Mouse (Mus musculus) midbrain, embryonic 12.5 days (tissue): ENCODE measurements around the gene Olfr448. TPM values are rescaled to one million over a fixed set of nuclear protein-coding genes. Genes with fewer than 3 reads are reported as not detected.

Source experiments
- ATAC-seq: fragments of 200-750 bp; cut with Nextera tagmentation; 2 replicates; pipeline ENCODE4 v1.8.0; 2017; ENCODE audit warnings: low read depth, moderate TSS enrichment, moderate library complexity; ENCODE audit not compliant: low FRiP score
- H3K27ac ChIP-seq: fragments of 300-500 bp; sonication (generic); replicated peaks from 2 replicates; pipeline ENCODE4 v1.5.1; 2016; ENCODE audit warnings: mild to moderate bottlenecking
- H3K27me3 ChIP-seq: fragments of 300-500 bp; sonication (generic); 2 replicates; pipeline ENCODE4 v1.6.1; 2016; ENCODE audit warnings: mild to moderate bottlenecking
- H3K36me3 ChIP-seq: fragments of 300-500 bp; sonication (generic); 2 replicates; pipeline ENCODE4 v1.6.1; 2016
- H3K4me1 ChIP-seq: fragments of 300-500 bp; sonication (generic); 2 replicates; pipeline ENCODE4 v1.6.1; 2016
- H3K4me2 ChIP-seq: fragments of 300-500 bp; sonication (generic); replicated peaks from 2 replicates; pipeline ENCODE4 v1.6.1; 2016; ENCODE audit warnings: mild to moderate bottlenecking, moderate library complexity
- H3K4me3 ChIP-seq: fragments of 300-500 bp; sonication (generic); 2 replicates; pipeline ENCODE4 v1.5.1; 2016; ENCODE audit warnings: mild to moderate bottlenecking
- H3K9ac ChIP-seq: fragments of 300-500 bp; sonication (generic); replicated peaks from 2 replicates; pipeline ENCODE4 v1.6.1; 2016; ENCODE audit warnings: mild to moderate bottlenecking, moderate library complexity
- H3K9me3 ChIP-seq: fragments of 300-500 bp; sonication (generic); 2 replicates; pipeline ENCODE4 v1.6.1; 2016; ENCODE audit warnings: mild to moderate bottlenecking
- WGBS: fragments of 180-500 bp; shearing (Covaris S2); methylation state at CpG from one replicate; pipeline ENCODE4 v1.1.7; 2016; 5-methylcytosine and 5-hydroxymethylcytosine counted together
- polyA plus RNA-seq: library from polyadenylated mRNA; unstranded; fragments of >200 nt; fragmentation: Nextera tagmentation; extraction: Ambion mirVana; gene quantifications from 2 replicates; pipeline ENCODE4 v1.2.1, GENCODE M21; 2016

Gene Olfr448
- not detected in 2 replicates for polyA plus RNA-seq

DNA sequence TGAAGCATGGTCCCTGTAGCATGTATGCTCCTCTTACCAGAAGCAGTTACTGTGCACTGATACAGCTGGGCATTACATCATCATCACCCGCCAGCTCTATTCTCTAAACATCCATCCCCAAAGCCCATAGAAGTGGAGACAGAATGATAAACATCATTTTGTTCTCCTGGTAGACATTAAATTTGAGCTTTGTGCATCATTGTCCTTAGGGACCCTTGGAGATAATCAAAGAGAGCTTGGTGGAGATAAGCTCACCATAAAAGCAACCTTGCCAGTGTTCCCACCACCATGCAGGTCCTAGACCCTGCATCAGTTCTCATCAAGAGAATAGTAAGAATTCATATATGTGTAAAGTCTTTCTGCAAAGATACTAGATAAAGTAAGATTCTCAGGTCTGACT, at the start of gene Olfr448:
Gene Olfr448, plus strand, starts transcription at position 301 of the 400 bp plus-strand sequence.
- H3K4me3 ChIP-seq: no peak within 1 kb of the TSS
- H3K27ac ChIP-seq: no peak within 1 kb of the TSS
- H3K36me3 ChIP-seq: no peaks in the 10 kb centered on the region
- no peak within 1 kb of the TSS for H3K9ac ChIP-seq
- 93% methylated on average over 1 of the region's 1 CpGs for WGBS
- H3K9me3 ChIP-seq: no peaks in the 10 kb centered on the region
- no peaks in the 10 kb centered on the region for H3K27me3 ChIP-seq
- no peak within 1 kb of the TSS for H3K4me2 ChIP-seq
- ATAC-seq: no peak
- no peaks in the 10 kb centered on the region for H3K4me1 ChIP-seq

DNA sequence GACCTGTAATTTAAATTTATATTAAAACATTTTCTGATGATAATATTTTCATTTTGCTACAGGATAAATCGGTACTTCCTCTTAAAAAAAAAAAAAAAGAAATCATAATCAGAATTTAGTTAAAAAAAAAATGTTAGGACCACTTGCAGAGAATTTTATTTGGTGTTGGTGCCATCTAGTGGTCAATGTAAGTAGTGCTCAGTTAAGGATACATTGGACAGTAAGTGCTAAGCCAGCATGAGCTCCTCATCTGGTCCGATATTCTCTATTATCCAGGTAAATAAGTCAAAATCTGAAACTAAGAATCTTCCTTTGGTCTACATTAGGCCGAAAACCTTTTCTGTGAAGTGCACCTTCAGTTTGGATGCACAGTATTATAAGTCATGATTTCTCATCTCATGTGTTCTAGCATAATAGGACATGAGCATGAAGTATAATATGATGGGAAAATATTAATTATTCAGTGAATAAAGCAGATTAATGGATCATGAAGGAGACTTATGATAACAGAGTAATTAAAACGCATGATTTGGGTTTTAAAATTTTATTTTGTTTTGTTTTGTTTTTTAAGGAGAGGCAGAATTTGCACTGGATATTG, 29.9 kb upstream of the Olfr448 start:
- H3K4me3 ChIP-seq: no peak overlapping the region
- no peak overlapping the region for H3K4me2 ChIP-seq
- H3K4me1 ChIP-seq: no peaks in the 10 kb centered on the region
- peak; percentile 77; the same call in 1 of the 2 replicates for ATAC-seq
- H3K27ac ChIP-seq: no peak overlapping the region
- no peaks in the 10 kb centered on the region for H3K36me3 ChIP-seq
- no peaks in the 10 kb centered on the region for H3K9me3 ChIP-seq
- no peak overlapping the region for H3K9ac ChIP-seq
- WGBS: 17% methylated on average over 4 of the region's 4 CpGs
- no peaks in the 10 kb centered on the region for H3K27me3 ChIP-seq

DNA sequence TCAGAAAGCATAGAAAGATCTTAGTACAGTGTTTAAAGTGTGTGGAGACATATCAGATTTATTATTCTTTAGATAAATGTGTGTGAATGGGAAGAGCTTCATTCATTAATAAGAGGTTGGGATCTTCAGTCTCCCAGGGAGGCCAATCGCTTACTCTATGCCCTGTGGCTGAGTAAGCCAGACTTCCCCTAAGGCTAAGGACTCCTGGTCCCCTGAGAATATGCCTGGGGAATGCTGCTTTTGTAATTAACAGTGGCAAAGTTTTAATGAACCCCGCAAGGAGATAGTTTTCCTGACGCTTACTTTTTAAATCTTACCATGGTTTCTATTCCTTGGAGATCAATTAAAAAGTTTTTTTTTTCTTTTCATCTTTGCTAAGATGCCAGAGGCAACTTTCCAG, 20.5 kb upstream of the Olfr448 start:
- Histone ChIP-seq H3K4me2 (no peak overlapping the region), H3K4me3 (no peak overlapping the region), H3K4me1 (no peaks in the 10 kb centered on the region), H3K9me3 (no peaks in the 10 kb centered on the region), H3K27ac (no peak overlapping the region), H3K36me3 (no peaks in the 10 kb centered on the region), H3K9ac (no peak overlapping the region), H3K27me3 (no peaks in the 10 kb centered on the region)
- WGBS: 76% methylated on average over 3 of the region's 3 CpGs
- ATAC-seq: peak; percentile 49; the same call in 1 of the 2 replicates

DNA sequence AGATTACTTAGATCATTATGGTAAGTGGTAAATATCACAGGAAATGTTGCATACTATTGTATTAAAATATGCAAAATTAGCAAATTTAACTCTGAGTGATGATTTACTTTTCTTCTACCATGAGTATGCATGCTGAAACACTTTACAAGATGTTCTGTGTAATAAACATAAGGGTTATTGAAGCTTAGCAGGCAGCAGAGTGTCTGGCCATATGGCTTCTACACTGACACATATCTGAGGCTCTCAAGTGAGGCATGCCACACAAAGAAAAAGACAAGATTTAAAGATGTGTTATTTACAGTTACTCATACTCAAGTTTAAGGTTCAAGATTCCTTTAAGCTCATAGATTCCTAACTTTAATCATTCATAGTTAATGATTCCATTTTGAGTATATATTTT, 13.9 kb upstream of the Olfr448 start:
- no peak overlapping the region for H3K27ac ChIP-seq
- H3K4me3 ChIP-seq: no peak overlapping the region
- ATAC-seq: no peak
- H3K9me3 ChIP-seq: no peaks in the 10 kb centered on the region
- no peaks in the 10 kb centered on the region for H3K27me3 ChIP-seq
- no peak overlapping the region for H3K4me2 ChIP-seq
- H3K9ac ChIP-seq: no peak overlapping the region
- no peaks in the 10 kb centered on the region for H3K36me3 ChIP-seq
- H3K4me1 ChIP-seq: no peaks in the 10 kb centered on the region

DNA sequence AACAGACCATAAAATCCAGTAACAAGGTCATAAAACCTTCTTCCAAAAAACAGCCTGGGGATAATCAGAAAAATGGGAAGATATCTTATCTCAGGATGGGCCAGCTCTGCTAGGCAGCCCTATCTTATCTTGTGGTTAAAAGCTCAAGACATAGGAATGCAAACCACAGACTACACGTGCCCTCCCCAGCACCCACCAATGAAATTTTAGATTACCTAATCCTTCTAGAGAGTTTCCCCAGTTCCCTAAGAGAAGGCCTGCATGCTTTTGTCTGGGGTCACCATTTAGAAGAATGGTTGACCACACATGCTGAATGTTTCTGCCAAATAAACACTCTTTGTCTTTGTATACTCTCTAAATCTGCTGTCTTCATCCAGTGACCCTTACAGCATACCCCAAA, 10.1 kb downstream of the Olfr448 start:
- no peak for ATAC-seq
- Histone ChIP-seq H3K9ac (no peak overlapping the region), H3K4me2 (no peak overlapping the region), H3K4me1 (no peaks in the 10 kb centered on the region), H3K4me3 (no peak overlapping the region), H3K27me3 (no peaks in the 10 kb centered on the region), H3K27ac (no peak overlapping the region), H3K36me3 (no peaks in the 10 kb centered on the region), H3K9me3 (no peaks in the 10 kb centered on the region)
- 10% methylated on average over 1 of the region's 1 CpGs for WGBS

DNA sequence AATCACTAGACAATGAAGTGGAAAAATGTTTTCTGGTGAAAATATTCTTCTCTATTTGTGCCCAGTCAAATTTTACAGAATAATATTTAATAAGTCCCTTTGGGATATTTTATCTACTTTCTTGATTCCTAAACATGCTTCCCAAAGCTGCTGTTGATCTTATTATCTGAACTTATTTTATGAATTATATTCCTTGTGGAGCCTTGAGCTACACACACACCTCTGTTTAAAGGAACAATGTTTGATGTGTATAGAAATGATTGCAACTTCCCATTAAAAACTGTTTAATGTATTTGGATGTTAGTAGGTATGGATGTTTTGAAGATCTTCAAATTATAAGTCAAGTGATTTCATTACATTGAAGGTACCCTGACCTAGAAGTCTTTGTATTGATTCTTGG, 18.3 kb downstream of the Olfr448 start, which contains the start of gene Olfr447:
Gene Olfr447, plus strand, starts transcription at position 301 of the 400 bp plus-strand sequence.
- Histone ChIP-seq H3K36me3 (no peaks in the 10 kb centered on the region), H3K9ac (no peak within 1 kb of the TSS), H3K4me2 (no peak within 1 kb of the TSS), H3K9me3 (no peaks in the 10 kb centered on the region), H3K27me3 (no peaks in the 10 kb centered on the region), H3K4me1 (no peaks in the 10 kb centered on the region), H3K4me3 (no peak within 1 kb of the TSS), H3K27ac (no peak within 1 kb of the TSS)
- no peak for ATAC-seq

DNA sequence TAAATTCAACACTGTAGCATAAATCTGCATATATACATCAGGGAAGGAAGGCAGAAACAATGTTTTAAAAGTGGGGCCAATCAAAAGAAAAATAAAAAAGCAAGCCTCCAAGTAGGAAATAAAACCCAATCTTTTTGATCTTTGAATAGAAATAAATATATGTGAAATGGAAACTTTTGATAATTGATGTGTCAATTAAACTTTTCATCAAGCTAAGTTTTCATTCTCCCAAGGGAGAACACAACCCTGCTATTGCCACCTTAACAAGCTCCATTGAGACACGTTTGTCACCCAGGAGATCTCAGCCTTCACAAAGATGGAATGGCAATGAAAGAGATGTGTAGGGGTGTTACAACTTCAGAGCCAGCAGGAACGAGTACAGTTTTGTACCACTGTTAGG, 30.8 kb downstream of the Olfr448 start, which contains the start of gene Olfr446:
Gene Olfr446, plus strand, starts transcription at position 301 of the 400 bp plus-strand sequence.
- no peak within 1 kb of the TSS for H3K27ac ChIP-seq
- ATAC-seq: no peak
- WGBS: 66% methylated on average over 2 of the region's 2 CpGs
- H3K27me3 ChIP-seq: no peaks in the 10 kb centered on the region
- no peaks in the 10 kb centered on the region for H3K4me1 ChIP-seq
- no peaks in the 10 kb centered on the region for H3K9me3 ChIP-seq
- H3K4me3 ChIP-seq: no peak within 1 kb of the TSS
- no peaks in the 10 kb centered on the region for H3K36me3 ChIP-seq
- H3K9ac ChIP-seq: no peak within 1 kb of the TSS
- H3K4me2 ChIP-seq: no peak within 1 kb of the TSS

Other genes with a start within 250 kb of the Olfr448 start
- gene Tcaf2, start 245.2 kb upstream of the Olfr448 start, polyA plus RNA-seq: 3.2 TPM in 2 replicates
- gene Tcaf1, start 180.4 kb upstream of the Olfr448 start, polyA plus RNA-seq: 182 and 205 TPM in 2 replicates
- not detected in 2 replicates for gene Olfr453, start 151.1 kb upstream of the Olfr448 start, polyA plus RNA-seq
- gene Olfr38, start 134.0 kb upstream of the Olfr448 start, polyA plus RNA-seq: not detected in 2 replicates
- not detected in 2 replicates for gene Olfr452, start 105.3 kb upstream of the Olfr448 start, polyA plus RNA-seq
- gene Olfr450, start 78.5 kb upstream of the Olfr448 start, polyA plus RNA-seq: not detected in 2 replicates
- not detected in 2 replicates for gene Olfr449, start 56.1 kb upstream of the Olfr448 start, polyA plus RNA-seq
- not detected in 2 replicates for gene Olfr447, start 18.4 kb downstream of the Olfr448 start, polyA plus RNA-seq
- not detected in 2 replicates for gene Olfr446, start 30.9 kb downstream of the Olfr448 start, polyA plus RNA-seq
- not detected in 2 replicates for gene Olfr444, start 58.6 kb downstream of the Olfr448 start, polyA plus RNA-seq
- gene Olfr441, start 215.9 kb downstream of the Olfr448 start, polyA plus RNA-seq: not detected in 2 replicates